Mouse (Mus musculus): ENCODE measurements at regions not wholly inside any gene's neighbourhood (a gene's known extent, or its start where the extent isn't known, plus 50 kb on each side); places are given as distances from the start of the nearest gene placed in this dataset.

DNA sequence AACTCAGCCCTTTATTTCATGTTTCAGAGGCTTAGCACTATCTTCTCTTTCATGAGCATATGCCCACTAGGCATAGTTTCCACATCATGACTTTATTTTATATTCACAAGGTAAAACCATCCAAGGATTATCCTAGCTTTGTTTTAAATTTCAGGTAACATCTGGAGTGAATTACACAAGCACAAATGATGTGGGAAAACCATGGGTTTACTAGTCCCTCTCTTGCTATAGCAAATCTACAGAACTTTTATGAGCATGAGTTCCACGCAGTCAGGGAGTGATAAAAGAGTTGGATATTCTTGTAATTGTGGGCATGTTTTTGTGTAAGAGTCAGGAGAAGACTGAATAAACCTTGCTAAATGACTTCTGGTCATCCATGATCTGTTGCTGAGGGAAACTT, 78.0 kb upstream of the Gm11232 start:
- no peak for DNase-seq (ENCODE audit: extremely low spot score, low spot score)

DNA sequence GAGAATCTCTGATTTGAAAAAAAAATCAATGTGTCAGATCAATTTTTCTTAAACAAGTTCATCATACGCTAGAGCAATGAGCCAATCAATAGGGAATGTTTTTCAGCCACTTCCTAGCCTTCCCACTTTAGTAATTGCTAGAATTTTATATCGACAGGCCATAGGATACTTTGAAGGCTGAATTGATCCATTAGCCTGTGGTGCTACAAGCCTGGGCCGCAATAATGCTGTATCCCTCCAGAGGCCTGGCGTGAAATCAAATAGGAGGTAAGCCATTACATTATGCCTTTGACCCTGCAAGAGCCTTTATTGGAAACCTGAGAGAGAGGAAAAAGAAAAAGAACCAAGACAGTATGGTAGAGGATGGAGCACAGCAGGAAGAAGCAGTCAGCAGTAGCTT, 53.7 kb upstream of the Gm11232 start:
- DNase-seq (ENCODE audit: extremely low spot score, low spot score), result no peak

DNA sequence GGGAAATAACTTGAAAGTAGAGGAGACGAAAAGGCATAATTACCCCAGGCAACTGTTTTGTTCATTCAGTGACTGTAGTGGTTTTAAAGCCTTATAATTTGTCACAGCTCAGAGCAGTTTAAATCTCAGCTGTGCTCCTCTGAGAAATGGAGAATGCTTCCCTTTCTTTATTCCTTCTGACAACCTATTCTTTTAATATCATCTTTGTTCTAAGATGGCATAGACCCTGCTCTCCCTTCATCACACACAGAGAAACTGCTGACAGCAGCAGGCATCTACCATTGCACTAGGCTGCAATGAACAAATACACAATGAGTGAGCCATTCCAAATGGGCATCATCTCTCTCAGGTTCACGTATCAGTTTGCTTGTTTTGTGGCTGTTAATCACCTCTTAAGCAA, 50.5 kb upstream of the Gm11232 start:
- DNase-seq (ENCODE audit: extremely low spot score, low spot score), result no peak
